Mouse (Mus musculus) embryonic fibroblast, embryonic 13.5 days (primary cell): Measurements from ENCODE around the gene Asic1.

Source experiments
- CTCF ChIP-seq: IDR thresholded peaks from 2 replicates; pipeline ENCODE4 v1.5.1; 2011; ENCODE audit warnings: mild to moderate bottlenecking, control low read depth, low read length, moderate library complexity, borderline replicate concordance; ENCODE audit not compliant: insufficient read depth
- POLR2A ChIP-seq: IDR thresholded peaks from 2 replicates; pipeline ENCODE4 v1.6.1; 2011; ENCODE audit warnings: low read depth, mild to moderate bottlenecking, control low read depth, low read length, moderate library complexity

- TF ChIP-seq CTCF: no peak
- no peak for TF ChIP-seq POLR2A
These were observed 52.0 kb downstream of the Asic1 start for GRCm38 (mm10) chr15:99721921-99722743.
